Mouse (Mus musculus): Measurements from ENCODE around the gene Rbak. TPM values are rescaled to one million over a fixed set of nuclear protein-coding genes. Genes with fewer than 3 reads are reported as not detected.

Gene Rbak
- polyA plus RNA-seq, 1 experiment from 2014 or later = 1.5 TPM

DNA sequence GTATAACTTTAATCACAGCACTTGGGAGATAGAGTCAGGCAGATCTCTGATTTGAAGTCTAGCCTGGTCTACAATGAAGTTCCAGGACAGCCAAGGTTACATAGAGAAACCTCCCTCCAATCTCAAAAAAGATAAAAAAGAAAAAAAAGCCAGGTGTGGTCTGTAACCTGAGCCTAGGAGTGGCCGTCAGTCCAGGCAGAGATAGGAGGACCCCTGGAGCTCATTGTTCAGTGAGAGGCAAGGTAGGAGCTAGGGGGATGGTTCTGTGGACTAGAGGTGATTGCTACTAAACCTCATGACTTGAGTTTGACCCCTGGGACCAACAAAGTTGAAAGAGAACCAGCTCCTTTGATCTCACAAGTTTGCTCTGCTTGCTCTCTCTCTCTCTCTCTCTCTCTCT lies 57.9 kb downstream of the Rbak start:
- Histone ChIP-seq H3K27me3 (ENCODE audit: insufficient read depth, low read length) (no peaks in the 10 kb centered on the region), H3K27ac (ENCODE audit: low read depth) (no peak overlapping the region), H3K9me3 (ENCODE audit: low read length) (no peaks in the 10 kb centered on the region), H3K4me3 (ENCODE audit: low read depth, low read length) (no peak overlapping the region), H3K9ac (replicated peaks) (no peak overlapping the region), H3K36me3 (replicated peaks; ENCODE audit: insufficient read depth, low read length) (no peaks in the 10 kb centered on the region), H3K4me1 (ENCODE audit: insufficient read depth) (no peaks in the 10 kb centered on the region), H3K4me2 (ENCODE audit: low read depth, low read length) (no peak overlapping the region)
- TF ChIP-seq EP300 (IDR thresholded peaks at IDR 0.05; ENCODE audit: low read depth) (no peak), CTCF (IDR thresholded peaks at IDR 0.05; ENCODE audit: low read depth) (no peak)
- ATAC-seq (no peak), DNase-seq (no peak)
- WGBS (ENCODE audit: insufficient replicate concordance) = 55% methylated on average over 1 of the region's 1 CpGs

Small RNA genes lying within 50 kb of the gene (microRNA-seq; reads per million reads assigned to microRNA genes)
- not detected for gene Gm44405

Other genes starting within 250 kb of the Rbak start
- gene Fscn1, start 220.4 kb downstream of the Rbak start, polyA plus RNA-seq (2015; fragmentation: Nextera tagmentation; extraction: Ambion mirVana) = 6.9 and 7.3 TPM in 2 replicates
- 8.4 and 10.5 TPM in 2 replicates for gene Rnf216, start 67.8 kb downstream of the Rbak start, polyA plus RNA-seq (2015; fragmentation: Nextera tagmentation; extraction: Ambion mirVana)
- 0.11 TPM in 1 of 2 replicates, not detected in the other for gene Olfr718-ps1, start 33.2 kb downstream of the Rbak start, polyA plus RNA-seq (2015; fragmentation: Nextera tagmentation; extraction: Ambion mirVana)
- gene Spdye4b, start 242 bp upstream of the Rbak start, polyA plus RNA-seq (2015; fragmentation: Nextera tagmentation; extraction: Ambion mirVana) = not detected in 2 replicates
- not detected in 2 replicates for gene Spdye4a, start 46.1 kb upstream of the Rbak start, polyA plus RNA-seq (2015; fragmentation: Nextera tagmentation; extraction: Ambion mirVana)
- gene Zfp12, start 54.4 kb upstream of the Rbak start, polyA plus RNA-seq (2015; fragmentation: Nextera tagmentation; extraction: Ambion mirVana) = 1.4 and 1.5 TPM in 2 replicates
- 0.39 and 0.41 TPM in 2 replicates for gene Zfp316, start 89.2 kb upstream of the Rbak start, polyA plus RNA-seq (2015; fragmentation: Nextera tagmentation; extraction: Ambion mirVana)
- not detected in 2 replicates for gene Zfp853, start 112.8 kb upstream of the Rbak start, polyA plus RNA-seq (2015; fragmentation: Nextera tagmentation; extraction: Ambion mirVana)
- gene E130309D02Rik, start 134.6 kb upstream of the Rbak start, polyA plus RNA-seq (2015; fragmentation: Nextera tagmentation; extraction: Ambion mirVana) = 12.5 and 12.8 TPM in 2 replicates
- 32.8 and 34.6 TPM in 2 replicates for gene Zdhhc4, start 148.5 kb upstream of the Rbak start, polyA plus RNA-seq (2015; fragmentation: Nextera tagmentation; extraction: Ambion mirVana)
- gene Grid2ip, start 176.6 kb upstream of the Rbak start, polyA plus RNA-seq (2015; fragmentation: Nextera tagmentation; extraction: Ambion mirVana) = not detected in 2 replicates
- 146 and 160 TPM in 2 replicates for gene Kdelr2, start 223.1 kb upstream of the Rbak start, polyA plus RNA-seq (2015; fragmentation: Nextera tagmentation; extraction: Ambion mirVana)

Data from liver, postnatal 0 days (tissue).